Mouse (Mus musculus) ES-Bruce4 (cell line): Measurements from ENCODE around the gene Mthfr. TPM values are rescaled to one million over a fixed set of nuclear protein-coding genes. Genes with fewer than 3 reads are reported as not detected.

Source experiments
- H3K27ac ChIP-seq: 2 replicates; pipeline ENCODE4 v1.5.1; 2012; ENCODE audit warnings: low read length, inconsistent platforms; ENCODE audit not compliant: insufficient read depth
- H3K27me3 ChIP-seq: 2 replicates; pipeline ENCODE4 v1.6.1; 2012; ENCODE audit warnings: mild to moderate bottlenecking, low read length, inconsistent platforms; ENCODE audit not compliant: control insufficient read depth, poor library complexity, insufficient read depth, severe bottlenecking
- H3K36me3 ChIP-seq: 2 replicates; pipeline ENCODE4 v1.6.1; 2012; ENCODE audit warnings: inconsistent platforms, mild to moderate bottlenecking, low read length, moderate library complexity; ENCODE audit not compliant: control insufficient read depth, poor library complexity, insufficient read depth, severe bottlenecking
- H3K4me1 ChIP-seq: one replicate; pipeline ENCODE4 v1.8.1; 2011; ENCODE audit warnings: low read length; ENCODE audit not compliant: control insufficient read depth, insufficient read depth
- H3K4me3 ChIP-seq: 2 replicates; pipeline ENCODE4 v1.5.1; 2011; ENCODE audit warnings: low read depth, mild to moderate bottlenecking, low read length
- H3K9ac ChIP-seq: 2 replicates; pipeline ENCODE4 v1.6.1; 2012; ENCODE audit warnings: low read depth, mild to moderate bottlenecking, inconsistent platforms; ENCODE audit not compliant: poor library complexity, severe bottlenecking
- H3K9me3 ChIP-seq: replicated peaks from 2 replicates; pipeline ENCODE4 v1.6.1; 2012; ENCODE audit warnings: mild to moderate bottlenecking, low read length, inconsistent platforms; ENCODE audit not compliant: control insufficient read depth, poor library complexity, insufficient read depth, severe bottlenecking
- CTCF ChIP-seq: IDR thresholded peaks from one replicate; pipeline ENCODE4 v1.8.1; 2011; ENCODE audit warnings: low read depth, low read length
- EP300 ChIP-seq: IDR thresholded peaks from 2 replicates; pipeline ENCODE4 v1.6.1; 2011; ENCODE audit warnings: low read depth, low read length; ENCODE audit not compliant: insufficient read depth
- POLR2A ChIP-seq: IDR thresholded peaks from one replicate; pipeline ENCODE4 v1.8.1; 2011; ENCODE audit warnings: low read length; ENCODE audit not compliant: insufficient read depth
- polyA plus RNA-seq: library from polyadenylated mRNA; stranded (reverse); fragments of >200 nt; gene quantifications from 2 replicates; pipeline ENCODE4 v1.2.4, GENCODE M21; 2011; ENCODE audit warnings: low read depth; ENCODE audit not compliant: missing spikeins, insufficient read depth, insufficient read length

Gene Mthfr
- polyA plus RNA-seq, 1 experiment, result 13.7 TPM

GRCm38 (mm10) chr4:148001866-148002265 is 37.0 kb upstream of the Mthfr start:
- Histone ChIP-seq H3K36me3 (peaks cover 5% of the 10 kb centered on the region; the same call in 1 of the 2 replicates), H3K9ac (no peak overlapping the region), H3K9me3 (no peaks in the 10 kb centered on the region), H3K4me1 (no peaks in the 10 kb centered on the region), H3K4me3 (no peak overlapping the region), H3K27me3 (no peaks in the 10 kb centered on the region), H3K27ac (no peak overlapping the region)
- no peak for TF ChIP-seq POLR2A
- TF ChIP-seq CTCF, result no peak
- TF ChIP-seq EP300, result no peak

- TF ChIP-seq CTCF (no peak), EP300 (no peak), POLR2A (no peak)
- H3K9ac ChIP-seq, result no peak overlapping the region
- peaks cover 24% of the 10 kb centered on the region for H3K36me3 ChIP-seq
- no peak overlapping the region for H3K27ac ChIP-seq
- no peaks in the 10 kb centered on the region for H3K9me3 ChIP-seq
- no peak overlapping the region for H3K4me3 ChIP-seq
- H3K4me1 ChIP-seq, result no peaks in the 10 kb centered on the region
- no peaks in the 10 kb centered on the region for H3K27me3 ChIP-seq
Observed at GRCm38 (mm10) chr4:148004361-148004760, 34.5 kb upstream of the Mthfr start.

DNA sequence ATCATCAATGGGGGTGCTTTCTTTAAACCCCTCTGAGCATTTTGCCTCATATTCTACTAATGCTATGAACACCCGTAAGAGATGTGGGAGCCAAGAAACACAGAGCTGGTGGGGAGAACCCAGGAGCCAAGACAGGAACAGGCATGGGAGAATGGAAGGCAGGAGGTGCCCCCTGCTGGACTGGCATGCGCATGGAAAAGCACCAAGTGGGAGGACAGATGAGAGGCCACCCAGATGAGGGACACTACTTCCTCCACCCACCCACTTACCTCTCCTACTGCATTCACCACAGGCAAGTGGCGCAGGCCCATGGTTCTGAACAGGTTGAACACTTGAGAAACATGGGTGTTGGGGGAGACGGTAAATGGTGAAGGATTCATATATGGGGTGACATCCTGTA is 30.5 kb upstream of the Mthfr start:
- H3K36me3 ChIP-seq, result peaks cover 49% of the 10 kb centered on the region
- no peak for TF ChIP-seq POLR2A
- peak; percentile 68 for TF ChIP-seq CTCF
- no peak for TF ChIP-seq EP300

GRCm38 (mm10) chr4:148009641-148010040 is 29.2 kb upstream of the Mthfr start:
- no peak overlapping the region for H3K4me3 ChIP-seq
- TF ChIP-seq POLR2A, result no peak
- TF ChIP-seq EP300, result no peak
- no peak for TF ChIP-seq CTCF
- no peak overlapping the region for H3K9ac ChIP-seq
- no peak overlapping the region for H3K27ac ChIP-seq
- no peaks in the 10 kb centered on the region for H3K4me1 ChIP-seq
- no peaks in the 10 kb centered on the region for H3K27me3 ChIP-seq
- H3K9me3 ChIP-seq, result no peaks in the 10 kb centered on the region
- peaks cover 61% of the 10 kb centered on the region for H3K36me3 ChIP-seq

More for the DNA sequence above, 30.5 kb upstream of the Mthfr start:
- Histone ChIP-seq H3K4me1 (no peaks in the 10 kb centered on the region), H3K9me3 (no peaks in the 10 kb centered on the region), H3K27me3 (no peaks in the 10 kb centered on the region), H3K27ac (no peak overlapping the region), H3K4me3 (no peak overlapping the region), H3K9ac (no peak overlapping the region)

DNA sequence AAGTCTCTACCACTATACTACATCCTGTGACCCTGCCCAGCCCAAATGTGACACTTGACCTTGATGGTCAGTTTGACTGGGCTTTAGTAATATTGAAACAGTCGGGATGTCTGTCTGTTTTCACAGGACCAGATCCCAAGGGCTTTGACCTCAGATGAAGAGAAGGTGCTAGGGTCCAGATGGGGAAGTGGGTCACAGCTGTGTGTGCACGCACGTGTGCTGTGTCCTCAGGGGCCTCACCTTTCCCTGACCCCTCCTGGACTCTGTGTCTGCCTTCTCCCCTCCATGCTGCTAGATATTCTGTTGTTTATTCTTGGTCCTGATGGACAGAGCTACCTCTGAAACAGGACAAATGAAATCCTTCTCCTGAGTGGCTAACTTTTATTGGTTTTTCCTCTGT is 27.5 kb upstream of the Mthfr start:
- no peak overlapping the region for H3K27ac ChIP-seq
- no peaks in the 10 kb centered on the region for H3K27me3 ChIP-seq
- no peak overlapping the region for H3K4me3 ChIP-seq
- no peaks in the 10 kb centered on the region for H3K4me1 ChIP-seq
- no peak for TF ChIP-seq EP300
- TF ChIP-seq POLR2A, result no peak
- no peak for TF ChIP-seq CTCF
- H3K9me3 ChIP-seq, result no peaks in the 10 kb centered on the region
- no peak overlapping the region for H3K9ac ChIP-seq
- peaks cover 67% of the 10 kb centered on the region for H3K36me3 ChIP-seq

GRCm38 (mm10) chr4:148012216-148012615 is 26.7 kb upstream of the Mthfr start:
- Histone ChIP-seq H3K4me3 (no peak overlapping the region), H3K9ac (no peak overlapping the region), H3K36me3 (peaks cover 64% of the 10 kb centered on the region), H3K27me3 (no peaks in the 10 kb centered on the region), H3K4me1 (no peaks in the 10 kb centered on the region), H3K9me3 (no peaks in the 10 kb centered on the region), H3K27ac (no peak overlapping the region)
- no peak for TF ChIP-seq POLR2A
- no peak for TF ChIP-seq CTCF
- TF ChIP-seq EP300, result no peak
